Mouse (Mus musculus): ENCODE data around the gene Rap1a. TPM values are rescaled to one million over a fixed set of nuclear protein-coding genes. Genes with fewer than 3 reads are reported as not detected.

Rap1a gene
- polyA plus RNA-seq, 1 experiment from 2014 or later: 79.2 TPM

DNA sequence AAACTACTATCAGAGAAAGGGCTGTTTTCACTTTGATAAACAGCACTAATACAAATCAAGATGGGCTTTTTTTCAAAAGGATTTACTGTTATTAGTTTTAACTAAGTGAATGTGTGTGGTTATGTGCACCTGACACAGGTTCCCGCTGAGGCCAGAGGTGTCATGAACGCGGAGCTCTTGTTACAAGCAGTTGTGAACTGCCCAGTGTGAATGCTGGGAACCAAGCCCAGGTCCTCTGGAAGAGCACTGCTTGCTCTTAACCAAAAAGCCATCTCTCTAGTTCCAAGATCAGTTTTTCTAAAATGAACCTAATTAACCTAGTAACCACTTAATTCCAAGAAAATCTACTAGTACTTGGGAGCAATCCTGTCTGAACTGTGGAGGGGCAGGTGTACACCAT is 23.1 kb downstream of the Rap1a start:
- 95% methylated on average over 3 of the region's 3 CpGs for WGBS
- no peaks in the 10 kb centered on the region for H3K36me3 ChIP-seq

DNA sequence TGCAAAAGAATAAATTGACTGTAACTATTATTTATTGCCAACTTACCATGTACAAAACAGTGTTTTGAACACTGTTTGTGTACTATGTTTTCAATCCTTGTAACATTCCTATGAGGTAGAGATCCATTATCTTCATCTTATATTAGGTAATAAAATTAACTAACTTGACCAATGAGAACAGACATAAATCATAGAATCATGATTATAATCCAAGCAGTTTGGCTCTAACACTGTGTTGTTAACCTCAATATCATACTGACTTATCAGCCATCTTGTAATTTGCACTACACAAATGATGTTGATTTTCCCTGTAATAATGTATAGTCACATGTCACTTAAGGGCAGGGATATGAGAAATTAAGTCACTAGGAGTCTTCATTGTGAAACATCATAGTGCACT is 26.6 kb downstream of the Rap1a start:
- Histone ChIP-seq H3K27me3 (no peaks in the 10 kb centered on the region), H3K36me3 (no peaks in the 10 kb centered on the region), H3K27ac (no peak overlapping the region), H3K9ac (no peak overlapping the region), H3K4me2 (replicated peaks) (no peak overlapping the region), H3K4me1 (no peaks in the 10 kb centered on the region), H3K4me3 (no peak overlapping the region), H3K9me3 (replicated peaks) (no peaks in the 10 kb centered on the region; the same call in 1 of the 2 replicates)
- ATAC-seq (ENCODE audit: low FRiP score): no peak

More for the DNA sequence above, 23.1 kb downstream of the Rap1a start:
- no peak overlapping the region for H3K4me3 ChIP-seq
- ATAC-seq (ENCODE audit: low FRiP score): no peak
- H3K27ac ChIP-seq: no peak overlapping the region
- no peak overlapping the region for H3K4me2 ChIP-seq (replicated peaks)
- H3K9ac ChIP-seq: no peak overlapping the region
- H3K9me3 ChIP-seq (replicated peaks): no peaks in the 10 kb centered on the region
- H3K27me3 ChIP-seq: no peaks in the 10 kb centered on the region
- H3K4me1 ChIP-seq: 0 out of 2 replicates have a peak, but pooled peaks cover 3% of the 10 kb centered on the region

DNA sequence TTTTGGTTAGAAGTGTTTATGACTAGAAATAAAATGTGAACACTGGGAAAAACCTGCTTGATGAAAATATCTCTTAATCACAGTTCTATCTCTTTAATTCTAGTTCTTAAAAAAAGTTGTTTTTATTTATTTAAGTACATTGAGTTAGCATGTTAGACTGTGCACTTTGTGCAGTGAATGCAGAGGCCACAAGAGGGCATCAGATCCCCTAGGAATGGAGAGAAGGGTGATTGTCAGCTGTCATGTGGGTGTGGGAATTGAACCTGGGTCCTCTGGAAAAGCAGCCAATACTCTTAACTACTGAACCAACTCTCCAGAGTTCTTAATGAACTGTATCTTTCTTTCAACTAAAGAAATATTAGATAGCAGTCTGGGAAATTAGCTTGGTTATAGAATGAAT is 29.6 kb downstream of the Rap1a start:
- Histone ChIP-seq H3K4me2 (replicated peaks) (no peak overlapping the region), H3K9ac (no peak overlapping the region), H3K9me3 (replicated peaks) (no peaks in the 10 kb centered on the region; the same call in 1 of the 2 replicates), H3K27ac (no peak overlapping the region), H3K4me3 (no peak overlapping the region), H3K36me3 (no peaks in the 10 kb centered on the region), H3K4me1 (no peaks in the 10 kb centered on the region), H3K27me3 (no peaks in the 10 kb centered on the region)
- no peak for ATAC-seq (ENCODE audit: low FRiP score)

DNA sequence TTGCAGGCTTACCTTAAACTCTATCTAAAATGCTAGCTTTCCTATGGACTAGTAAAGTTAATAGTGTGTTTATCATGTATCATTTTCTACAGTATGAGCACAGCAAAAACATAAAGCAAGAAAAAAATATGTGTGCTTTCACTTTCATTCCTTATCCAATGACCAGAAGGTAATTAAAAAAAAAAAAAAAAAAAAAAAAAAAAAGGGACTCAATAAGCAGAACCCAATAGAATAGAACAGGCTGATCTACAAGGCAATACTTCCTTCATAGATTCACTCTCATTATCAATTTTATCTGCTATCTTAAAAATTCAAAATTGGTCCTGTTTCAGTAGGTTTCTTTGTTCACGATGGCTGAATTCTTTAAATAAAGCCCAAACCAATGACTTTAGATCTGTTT is 30.3 kb downstream of the Rap1a start:
- no peaks in the 10 kb centered on the region for H3K4me1 ChIP-seq
- H3K27ac ChIP-seq: no peak overlapping the region
- ATAC-seq (ENCODE audit: low FRiP score): no peak
- H3K4me2 ChIP-seq (replicated peaks): no peak overlapping the region
- WGBS: 98% methylated on average over 1 of the region's 1 CpGs
- H3K9ac ChIP-seq: no peak overlapping the region
- H3K4me3 ChIP-seq: no peak overlapping the region
- no peaks in the 10 kb centered on the region for H3K27me3 ChIP-seq
- no peaks in the 10 kb centered on the region; the same call in 1 of the 2 replicates for H3K9me3 ChIP-seq (replicated peaks)
- H3K36me3 ChIP-seq: no peaks in the 10 kb centered on the region

DNA sequence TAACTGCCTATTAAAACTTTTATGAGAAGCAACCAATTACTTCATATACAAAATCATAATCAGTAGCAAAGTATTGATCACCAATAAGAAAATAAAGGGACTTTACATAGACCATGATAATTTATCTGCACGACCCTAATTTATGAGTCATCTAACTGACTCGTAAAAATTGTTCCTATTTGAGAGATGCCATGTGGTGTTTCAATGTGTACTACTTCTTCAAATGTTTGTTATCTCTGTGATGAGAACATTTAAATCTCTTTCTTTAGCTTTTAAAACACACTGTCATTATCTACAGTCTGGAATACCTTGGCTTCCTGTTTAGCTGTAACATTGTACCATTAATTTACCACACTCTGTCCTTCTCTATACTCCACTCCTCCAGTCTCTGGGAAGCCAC is 31.8 kb downstream of the Rap1a start:
- Histone ChIP-seq H3K4me1 (no peaks in the 10 kb centered on the region), H3K36me3 (no peaks in the 10 kb centered on the region), H3K9ac (no peak overlapping the region), H3K9me3 (replicated peaks) (no peaks in the 10 kb centered on the region; the same call in 1 of the 2 replicates), H3K4me2 (replicated peaks) (no peak overlapping the region), H3K27ac (no peak overlapping the region), H3K4me3 (no peak overlapping the region), H3K27me3 (no peaks in the 10 kb centered on the region)
- WGBS: 93% methylated on average over 2 of the region's 2 CpGs
- no peak for ATAC-seq (ENCODE audit: low FRiP score)

DNA sequence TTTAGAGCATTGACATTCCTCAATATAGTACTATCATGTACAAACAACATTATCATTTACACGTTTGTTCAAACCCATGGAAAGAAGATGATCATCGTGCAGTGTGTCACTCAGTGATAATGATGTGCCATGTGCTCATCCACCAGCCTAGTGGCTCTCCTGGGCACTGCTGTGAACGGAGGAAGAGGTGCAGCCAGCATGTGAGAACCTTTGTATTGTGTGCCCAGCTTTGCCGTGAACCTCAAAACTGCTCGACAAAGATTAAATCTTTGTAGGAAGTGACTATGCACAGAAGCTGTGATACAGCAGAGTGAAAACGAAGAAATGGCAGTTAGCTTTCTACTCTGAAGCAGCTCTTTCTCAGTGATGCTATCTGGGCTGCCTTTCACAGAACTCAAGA is 32.6 kb downstream of the Rap1a start:
- H3K4me3 ChIP-seq: no peak overlapping the region
- H3K27ac ChIP-seq: no peak overlapping the region
- no peaks in the 10 kb centered on the region; the same call in 1 of the 2 replicates for H3K9me3 ChIP-seq (replicated peaks)
- no peak overlapping the region for H3K4me2 ChIP-seq (replicated peaks)
- no peaks in the 10 kb centered on the region for H3K4me1 ChIP-seq
- no peak overlapping the region for H3K9ac ChIP-seq
- 90% methylated on average over 6 of the region's 6 CpGs for WGBS
- no peak for ATAC-seq (ENCODE audit: low FRiP score)
- no peaks in the 10 kb centered on the region for H3K36me3 ChIP-seq
- no peaks in the 10 kb centered on the region for H3K27me3 ChIP-seq

DNA sequence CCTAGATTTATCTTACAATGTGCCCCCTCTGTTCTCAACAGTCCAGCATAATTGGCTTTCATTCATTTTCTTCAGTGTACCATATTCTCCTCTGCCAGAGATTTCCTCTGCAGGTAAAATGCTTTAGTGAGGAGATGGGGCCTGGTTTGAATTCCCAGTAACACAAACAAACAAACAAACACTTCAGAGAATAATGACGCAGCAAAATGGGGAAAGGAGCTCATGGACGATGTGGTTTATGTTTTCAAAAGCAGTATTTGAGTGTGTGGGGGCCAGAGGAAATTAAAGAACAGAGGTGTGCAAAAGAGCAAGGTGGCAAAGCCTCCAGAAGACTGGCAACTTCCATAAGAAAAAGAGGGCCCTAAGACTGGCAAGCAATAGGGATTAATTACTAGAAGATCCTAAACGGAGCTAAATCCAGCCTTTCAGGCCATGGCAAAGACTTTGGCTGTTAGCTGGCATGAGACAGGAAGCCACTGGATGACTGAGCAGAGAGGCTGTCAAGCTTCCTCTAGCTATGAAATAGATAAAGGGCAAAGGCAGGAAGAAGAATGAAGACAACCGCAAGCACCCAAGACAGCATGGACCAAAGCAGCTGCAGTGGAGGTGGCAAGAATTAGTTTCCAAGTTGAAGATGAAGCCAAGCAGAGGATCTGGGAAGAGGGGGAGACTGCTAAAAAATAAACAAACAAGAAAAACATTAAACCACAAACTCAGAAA is 37.8 kb downstream of the Rap1a start:
- H3K9me3 ChIP-seq (replicated peaks): no peaks in the 10 kb centered on the region
- no peak overlapping the region for H3K4me2 ChIP-seq (replicated peaks)
- H3K9ac ChIP-seq: no peak overlapping the region
- H3K36me3 ChIP-seq: no peaks in the 10 kb centered on the region
- no peaks in the 10 kb centered on the region for H3K27me3 ChIP-seq
- no peak overlapping the region for H3K4me3 ChIP-seq
- ATAC-seq (ENCODE audit: low FRiP score): no peak
- H3K27ac ChIP-seq: no peak overlapping the region
- no peaks in the 10 kb centered on the region for H3K4me1 ChIP-seq
- 75% methylated on average over 4 of the region's 4 CpGs for WGBS

DNA sequence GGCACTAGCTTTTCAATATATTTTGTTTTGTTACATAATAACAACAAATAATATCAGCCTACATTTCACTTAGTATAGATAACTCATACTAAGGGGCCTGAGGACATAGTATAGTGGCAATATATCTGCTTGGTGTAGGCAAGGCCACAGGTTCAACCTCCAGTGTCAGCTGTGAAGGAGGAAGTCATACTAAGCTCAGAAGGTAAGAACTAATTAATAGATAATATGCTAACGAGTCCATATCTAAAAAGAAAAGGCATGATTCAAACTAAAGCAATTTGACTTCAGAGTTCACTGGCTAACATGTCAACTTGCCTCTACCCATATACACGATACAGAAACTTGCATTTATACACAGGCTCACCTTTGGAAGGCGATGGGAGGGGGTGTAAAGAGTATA is 41.1 kb downstream of the Rap1a start:
- Histone ChIP-seq H3K9ac (no peak overlapping the region), H3K36me3 (no peaks in the 10 kb centered on the region), H3K27me3 (no peaks in the 10 kb centered on the region), H3K27ac (no peak overlapping the region), H3K9me3 (replicated peaks) (no peaks in the 10 kb centered on the region), H3K4me2 (replicated peaks) (no peak overlapping the region), H3K4me1 (no peaks in the 10 kb centered on the region), H3K4me3 (no peak overlapping the region)
- WGBS: 95% methylated on average over 3 of the region's 3 CpGs
- no peak for ATAC-seq (ENCODE audit: low FRiP score)

DNA sequence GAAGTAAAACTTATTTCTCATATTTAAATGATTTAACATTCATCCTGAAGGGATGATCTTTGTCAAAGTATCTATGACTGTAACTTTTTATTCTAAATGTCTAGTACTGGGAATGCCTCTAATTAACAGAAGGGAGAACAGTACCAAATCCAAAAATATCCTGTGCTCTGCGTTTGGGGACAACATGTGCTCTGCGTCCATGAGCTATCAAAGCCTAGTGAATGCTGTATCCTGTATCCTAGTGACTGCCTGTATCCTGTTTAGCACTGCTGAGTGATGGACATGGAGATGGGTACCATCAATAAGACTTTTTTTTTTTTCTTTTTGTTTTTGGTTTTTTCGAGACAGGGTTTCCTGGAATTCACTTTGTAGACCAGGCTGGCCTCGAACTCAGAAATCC is 42.5 kb downstream of the Rap1a start:
- H3K27ac ChIP-seq: no peak overlapping the region
- H3K36me3 ChIP-seq: no peaks in the 10 kb centered on the region
- ATAC-seq (ENCODE audit: low FRiP score): no peak
- no peak overlapping the region for H3K4me2 ChIP-seq (replicated peaks)
- no peaks in the 10 kb centered on the region for H3K4me1 ChIP-seq
- H3K4me3 ChIP-seq: no peak overlapping the region
- H3K27me3 ChIP-seq: no peaks in the 10 kb centered on the region
- no peak overlapping the region for H3K9ac ChIP-seq
- H3K9me3 ChIP-seq (replicated peaks): no peaks in the 10 kb centered on the region
- 85% methylated on average over 4 of the region's 4 CpGs for WGBS

DNA sequence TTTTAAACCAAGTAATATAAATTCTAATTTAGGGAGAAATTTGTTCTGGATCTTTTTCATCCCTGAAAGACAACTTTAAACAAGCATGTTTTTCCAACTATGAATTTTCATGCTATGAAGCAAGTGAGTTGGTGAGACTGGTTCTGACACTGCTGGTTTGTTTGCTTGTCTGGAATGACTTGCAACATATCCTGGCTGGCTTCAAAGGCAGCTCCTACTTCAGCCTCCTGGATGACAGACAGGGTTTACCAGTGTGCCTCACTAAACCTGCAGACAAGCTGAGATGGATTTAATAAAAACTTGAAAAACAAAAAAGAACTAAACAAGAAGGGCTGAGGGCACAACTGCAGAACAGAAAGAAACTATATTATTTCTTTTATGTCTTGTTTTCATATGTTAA is 43.0 kb downstream of the Rap1a start:
- no peak for ATAC-seq (ENCODE audit: low FRiP score)

DNA sequence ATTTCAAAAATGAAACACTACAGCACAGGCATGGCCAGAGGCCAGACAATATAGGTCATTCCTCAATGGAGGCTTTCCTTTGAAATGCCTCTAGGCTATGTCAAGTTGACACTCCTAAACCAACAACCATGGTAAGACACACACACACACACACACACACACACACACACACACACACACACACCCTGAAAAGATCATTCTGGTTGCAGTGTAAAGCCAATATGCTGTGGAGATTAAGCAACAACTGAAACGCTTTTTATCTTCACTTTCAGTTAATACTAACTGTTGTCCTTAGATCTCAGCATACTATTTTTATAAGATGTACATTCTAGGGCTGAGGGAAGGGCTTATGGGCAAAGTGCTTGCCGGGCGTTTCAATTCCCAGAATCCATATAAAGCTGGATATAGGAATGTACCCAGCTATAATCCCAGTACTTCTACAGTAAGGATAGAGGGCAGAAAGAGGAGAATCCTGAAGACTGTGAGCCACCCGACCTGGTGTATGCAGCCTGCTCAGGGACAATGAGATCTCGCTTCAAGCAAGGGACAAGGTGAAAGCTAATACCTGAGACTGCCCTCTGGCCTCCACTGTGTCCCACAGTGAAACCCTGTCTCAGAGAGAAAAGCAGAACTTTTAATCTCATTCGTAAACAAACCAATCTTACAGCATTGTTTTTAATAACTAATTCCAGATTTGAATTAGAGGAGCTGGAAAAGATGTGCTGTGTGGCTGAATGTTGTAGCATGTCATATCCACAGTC is 43.6 kb downstream of the Rap1a start:
- Histone ChIP-seq H3K4me2 (replicated peaks) (no peak overlapping the region), H3K9ac (no peak overlapping the region), H3K27ac (no peak overlapping the region), H3K36me3 (no peaks in the 10 kb centered on the region), H3K27me3 (no peaks in the 10 kb centered on the region), H3K4me1 (no peaks in the 10 kb centered on the region), H3K4me3 (no peak overlapping the region), H3K9me3 (replicated peaks) (no peaks in the 10 kb centered on the region)
- WGBS: 80% methylated on average over 6 of the region's 6 CpGs
- no peak for ATAC-seq (ENCODE audit: low FRiP score)

More for the DNA sequence above, 43.0 kb downstream of the Rap1a start:
- H3K4me3 ChIP-seq: no peak overlapping the region
- no peaks in the 10 kb centered on the region for H3K9me3 ChIP-seq (replicated peaks)
- no peaks in the 10 kb centered on the region for H3K4me1 ChIP-seq
- no peaks in the 10 kb centered on the region for H3K36me3 ChIP-seq
- no peak overlapping the region for H3K27ac ChIP-seq
- no peak overlapping the region for H3K9ac ChIP-seq
- no peaks in the 10 kb centered on the region for H3K27me3 ChIP-seq
- H3K4me2 ChIP-seq (replicated peaks): no peak overlapping the region

DNA sequence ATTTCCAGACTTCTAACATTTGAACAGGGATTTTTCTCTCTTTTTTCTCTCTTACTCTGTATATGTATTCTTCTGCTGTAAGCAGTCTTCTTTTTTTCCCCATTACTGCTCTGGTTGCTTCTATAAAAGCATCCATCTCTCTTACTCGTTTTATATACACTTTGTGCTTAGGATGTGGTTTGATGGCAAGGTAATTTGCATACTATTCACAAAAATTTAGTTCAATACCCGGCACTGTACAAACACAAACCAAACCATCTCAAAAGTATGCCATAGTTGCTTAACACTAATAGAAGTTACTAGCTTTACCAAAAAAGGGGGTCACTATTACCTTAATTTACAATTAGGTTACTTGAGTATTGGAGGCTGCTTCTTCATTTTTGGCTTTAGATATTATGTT is 44.6 kb downstream of the Rap1a start:
- ATAC-seq (ENCODE audit: low FRiP score): no peak
- no peaks in the 10 kb centered on the region for H3K9me3 ChIP-seq (replicated peaks)
- no peaks in the 10 kb centered on the region for H3K36me3 ChIP-seq
- no peak overlapping the region for H3K27ac ChIP-seq
- no peaks in the 10 kb centered on the region for H3K27me3 ChIP-seq
- H3K4me2 ChIP-seq (replicated peaks): no peak overlapping the region
- H3K9ac ChIP-seq: no peak overlapping the region
- 84% methylated on average over 2 of the region's 2 CpGs for WGBS
- H3K4me3 ChIP-seq: no peak overlapping the region
- no peaks in the 10 kb centered on the region for H3K4me1 ChIP-seq

DNA sequence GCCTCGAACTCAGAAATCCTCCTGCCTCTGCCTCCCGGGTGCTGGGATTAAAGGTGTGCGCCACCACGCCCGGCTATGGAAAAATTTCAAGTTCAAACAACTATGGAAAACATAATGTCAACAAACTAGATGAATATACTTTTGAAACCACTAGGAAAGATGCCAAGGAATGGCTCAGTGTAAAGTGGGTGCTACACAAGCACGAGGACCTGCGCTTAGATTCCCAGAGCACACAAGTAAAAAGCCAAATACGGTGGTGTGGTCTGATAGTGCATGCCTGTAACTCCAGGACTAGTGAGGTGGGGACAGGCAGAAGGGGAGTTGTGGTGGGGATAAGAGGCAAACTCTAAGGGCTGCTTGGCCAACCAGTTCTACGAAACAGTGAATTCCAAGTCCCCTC is 46.0 kb downstream of the Rap1a start:
- 99% methylated on average over 9 of the region's 9 CpGs for WGBS
- H3K4me2 ChIP-seq (replicated peaks): no peak overlapping the region
- H3K9me3 ChIP-seq (replicated peaks): no peaks in the 10 kb centered on the region
- no peak overlapping the region for H3K9ac ChIP-seq
- H3K27ac ChIP-seq: no peak overlapping the region
- no peaks in the 10 kb centered on the region for H3K27me3 ChIP-seq
- no peaks in the 10 kb centered on the region for H3K4me1 ChIP-seq
- no peaks in the 10 kb centered on the region for H3K36me3 ChIP-seq
- no peak overlapping the region for H3K4me3 ChIP-seq
- ATAC-seq (ENCODE audit: low FRiP score): no peak

Data from hindbrain, embryonic 12.5 days (tissue).